Mouse (Mus musculus) neural tube, embryonic 11.5 days (tissue): ENCODE data around the gene Slc22a4. TPM values are rescaled to one million over a fixed set of nuclear protein-coding genes. Genes with fewer than 3 reads are reported as not detected.

Experiments used
- polyA plus RNA-seq: library from polyadenylated mRNA; unstranded; fragments of >200 nt; fragmentation: Nextera tagmentation; extraction: Ambion mirVana; gene quantifications from 2 replicates; pipeline ENCODE4 v1.2.1, GENCODE M21; 2014

The Slc22a4 gene
- polyA plus RNA-seq, 1 experiment from 2014 or later = 0.72 TPM

Other genes with a start within 250 kb of the Slc22a4 start
- not detected in 2 replicates for gene Gm12216, start 168.8 kb downstream of the Slc22a4 start, polyA plus RNA-seq
- gene Slc22a5, start 136.4 kb downstream of the Slc22a4 start, polyA plus RNA-seq = 7.8 and 8.7 TPM in 2 replicates
- gene Slc22a21, start 47.8 kb downstream of the Slc22a4 start, polyA plus RNA-seq = 1.6 and 2.9 TPM in 2 replicates
- 59.7 and 65.1 TPM in 2 replicates for gene Pdlim4, start 40.9 kb upstream of the Slc22a4 start, polyA plus RNA-seq
- gene P4ha2, start 72.0 kb upstream of the Slc22a4 start, polyA plus RNA-seq = 18.4 TPM in 2 replicates
- gene Csf2, start 221.6 kb upstream of the Slc22a4 start, polyA plus RNA-seq = not detected in 2 replicates
- gene Il3, start 239.2 kb upstream of the Slc22a4 start, polyA plus RNA-seq = not detected in 2 replicates